In the genomic region with DNA sequence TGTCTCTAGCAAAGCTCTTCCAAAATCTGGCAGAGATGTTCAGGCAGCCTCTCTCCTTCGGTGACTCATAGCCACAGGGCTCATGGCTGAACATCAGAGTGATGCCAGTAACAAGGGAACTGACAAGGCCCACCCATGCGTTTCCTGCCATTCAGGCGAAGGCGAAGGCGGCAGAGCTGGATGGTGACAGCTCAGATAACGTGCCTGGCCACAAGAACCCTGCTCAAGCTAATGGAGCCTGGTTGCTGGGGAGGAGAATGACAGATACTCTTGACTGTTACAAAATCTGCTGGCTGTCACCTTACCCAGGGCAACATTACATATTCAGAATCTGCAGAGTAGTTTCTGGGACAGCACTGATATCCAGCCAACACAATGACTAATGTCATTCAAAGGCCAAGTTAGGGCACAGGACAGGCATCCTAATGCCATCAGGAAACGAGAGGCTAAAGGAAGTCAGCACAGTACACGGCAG, we compare ENCODE assay signal across 9 mouse cellular contexts. TPM values are rescaled to one million over a fixed set of nuclear protein-coding genes. Genes with fewer than 3 reads are reported as not detected.
DNase-seq lines count a peak whose midpoint lies in the region; ATAC-seq and TF ChIP-seq lines count a peak whose summit lies in the region.
"Had no signal": no experiment of that assay in that cellular context is flagged by ENCODE, and none has a peak within 500 bp of the region (broad histone marks: within the 10 kb centered on the region; RNA-seq: fewer than 3 reads in every experiment).

No protein-coding gene starts in this region.

- TF ChIP-seq CTCF in gastrocnemius, adult 2 months (IDR thresholded peaks at IDR 0.05), result no peak

- no peaks in the 10 kb centered on the region; the same call in 1 of the 2 replicates for H3K36me3 ChIP-seq in lung, embryonic 16.5 days (ENCODE audit: control insufficient read depth, insufficient read depth, low read length)
- H3K36me3 ChIP-seq in intestine, embryonic 15.5 days, result no peaks in the 10 kb centered on the region
- H3K36me3 ChIP-seq: midbrain, embryonic 12.5 days had no signal

- peak; percentile 67 for DNase-seq in gastrocnemius, adult 2 months
- no peak for DNase-seq in gastrocnemius, postnatal 4 days (ENCODE audit: low spot score in 2 of 2)
- peak; percentile 55 for DNase-seq in adrenal gland, postnatal 10 days
- DNase-seq in kidney, postnatal 14 days, result peak; percentile 33
- no peak for DNase-seq in testis, postnatal 14 days (ENCODE audit: low spot score)

- intact Hi-C loops in gastrocnemius, adult 2 months (cut with DNase I), result no loop called here

- 36% methylated on average over 8 of the region's 8 CpGs for WGBS in lung, embryonic 16.5 days
- 67% methylated on average over 8 of the region's 8 CpGs for WGBS in intestine, embryonic 15.5 days

- H3K4me3 ChIP-seq in gastrocnemius, adult 2 months, result no peak overlapping the region
- no peak overlapping the region for H3K4me3 ChIP-seq in lung, embryonic 16.5 days (ENCODE audit: low read length)
- no peak overlapping the region for H3K4me3 ChIP-seq in intestine, embryonic 15.5 days (replicated peaks)
- H3K4me3 ChIP-seq: midbrain, embryonic 12.5 days had no signal

- no peaks in the 10 kb centered on the region for H3K27me3 ChIP-seq in lung, embryonic 16.5 days (ENCODE audit: control insufficient read depth, insufficient read depth, low read depth, low read length)
- no peaks in the 10 kb centered on the region for H3K27me3 ChIP-seq in intestine, embryonic 15.5 days (replicated peaks)
- H3K27me3 ChIP-seq: midbrain, embryonic 12.5 days had no signal

- H3K9ac ChIP-seq in lung, embryonic 16.5 days (ENCODE audit: low read length), result no peak overlapping the region
- no peak overlapping the region for H3K9ac ChIP-seq in intestine, embryonic 15.5 days
- H3K9ac ChIP-seq: midbrain, embryonic 12.5 days had no signal

- ATAC-seq in granulocyte monocyte progenitor cell, adult 5-6 weeks (replicated peaks; ENCODE audit: poor library complexity, severe bottlenecking), result peak; percentile 17; the same call in 1 of the 2 replicates
- peak; percentile 60 for ATAC-seq in lung, embryonic 16.5 days (ENCODE audit: low read depth)
- ATAC-seq in intestine, embryonic 15.5 days, result no peak

- no peak overlapping the region for H3K4me2 ChIP-seq in lung, embryonic 16.5 days (ENCODE audit: low read depth, low read length)
- no peak overlapping the region for H3K4me2 ChIP-seq in intestine, embryonic 15.5 days (replicated peaks)
- H3K4me2 ChIP-seq: midbrain, embryonic 12.5 days had no signal

- no peaks in the 10 kb centered on the region for H3K9me3 ChIP-seq in lung, embryonic 16.5 days (ENCODE audit: control insufficient read depth, low read length)
- no peaks in the 10 kb centered on the region for H3K9me3 ChIP-seq in intestine, embryonic 15.5 days
- H3K9me3 ChIP-seq: midbrain, embryonic 12.5 days had no signal

- H3K4me1 ChIP-seq in lung, embryonic 16.5 days (replicated peaks; ENCODE audit: control insufficient read depth, insufficient read depth, low read length), result peaks cover 4% of the 10 kb centered on the region; the same call in 1 of the 2 replicates
- H3K4me1 ChIP-seq in intestine, embryonic 15.5 days (replicated peaks), result no peaks in the 10 kb centered on the region
- H3K4me1 ChIP-seq: midbrain, embryonic 12.5 days had no signal

- H3K27ac ChIP-seq in gastrocnemius, adult 2 months, result peak overlapping the region; percentile 89
- no peak overlapping the region for H3K27ac ChIP-seq in lung, embryonic 16.5 days (ENCODE audit: low read length)
- no peak overlapping the region for H3K27ac ChIP-seq in intestine, embryonic 15.5 days
- H3K27ac ChIP-seq: midbrain, embryonic 12.5 days had no signal

RNA-seq across cellular contexts. Expression of a gene that starts 11.9 kb away (rescaled TPM):
- total RNA-seq in gastrocnemius, adult 2 months (2021), result 10 to 100 TPM; 17.4 to 29.0 TPM
- 10 to 100 TPM; 16.4 to 18.5 TPM for total RNA-seq in gastrocnemius, postnatal 4 days (2021)
- total RNA-seq in adrenal gland, postnatal 10 days (2021), result 10 to 100 TPM; 49.9 to 59.8 TPM
- 17.0 and 18.5 TPM in 2 replicates for total RNA-seq in granulocyte monocyte progenitor cell, adult 5-6 weeks (2014; fragmentation: Nextera tagmentation)
- total RNA-seq in granulocyte monocyte progenitor cell, adult 5-6 weeks (2017), result 25.4 and 33.8 TPM in 2 replicates
- 15.8 and 18.6 TPM in 2 replicates for polyA plus RNA-seq in lung, embryonic 16.5 days (2015; fragmentation: Nextera tagmentation; extraction: Ambion mirVana)
- polyA plus RNA-seq in intestine, embryonic 15.5 days (2015; fragmentation: Nextera tagmentation; extraction: Ambion mirVana), result 34.8 and 39.1 TPM in 2 replicates

RNA-seq across cellular contexts. Expression of a gene that starts 12.3 kb away (rescaled TPM):
- 100 to 1,000 TPM; 110 to 122 TPM for total RNA-seq in gastrocnemius, adult 2 months (2021)
- total RNA-seq in gastrocnemius, postnatal 4 days (2021), result 10 to 100 TPM; 55.3 to 60.2 TPM
- total RNA-seq in adrenal gland, postnatal 10 days (2021), result 10 to 100 TPM; 63.0 to 64.2 TPM
- 80.2 and 102 TPM in 2 replicates for total RNA-seq in granulocyte monocyte progenitor cell, adult 5-6 weeks (2014; fragmentation: Nextera tagmentation)
- 64.0 and 91.6 TPM in 2 replicates for total RNA-seq in granulocyte monocyte progenitor cell, adult 5-6 weeks (2017)
- 76.6 and 77.1 TPM in 2 replicates for polyA plus RNA-seq in lung, embryonic 16.5 days (2015; fragmentation: Nextera tagmentation; extraction: Ambion mirVana)
- 105 and 108 TPM in 2 replicates for polyA plus RNA-seq in intestine, embryonic 15.5 days (2015; fragmentation: Nextera tagmentation; extraction: Ambion mirVana)

RNA-seq across cellular contexts. Expression of a gene that starts 44.5 kb away (rescaled TPM):
- 10 to 100 TPM in 1 of 2 experiments, 1 to 10 TPM in 1; 3.8 to 10.4 TPM for total RNA-seq in gastrocnemius, adult 2 months (2021)
- 1 to 10 TPM; 4.4 to 5.5 TPM for total RNA-seq in gastrocnemius, postnatal 4 days (2021)
- 10 to 100 TPM; 10.2 to 10.6 TPM for total RNA-seq in adrenal gland, postnatal 10 days (2021)
- total RNA-seq in granulocyte monocyte progenitor cell, adult 5-6 weeks (2014; fragmentation: Nextera tagmentation), result not detected in 2 replicates
- not detected in 2 replicates for total RNA-seq in granulocyte monocyte progenitor cell, adult 5-6 weeks (2017)
- polyA plus RNA-seq in lung, embryonic 16.5 days (2015; fragmentation: Nextera tagmentation; extraction: Ambion mirVana), result 0.15 and 0.31 TPM in 2 replicates
- polyA plus RNA-seq in intestine, embryonic 15.5 days (2015; fragmentation: Nextera tagmentation; extraction: Ambion mirVana), result 0.04 and 0.05 TPM in 2 replicates

Comparison
In these comparisons a context has a peak if more than half of its experiments do, and no peak if none do; other contexts are left out.
1. DNase-seq: peak in gastrocnemius, adult 2 months (single experiment), adrenal gland, postnatal 10 days (single experiment) and kidney, postnatal 14 days (single experiment); none in gastrocnemius, postnatal 4 days (0 of 2) and testis, postnatal 14 days (single experiment).
2. RNA of a gene that starts 44.5 kb away (total RNA-seq): 10.2 to 10.6 TPM in adrenal gland, postnatal 10 days, 3.8 to 10.4 TPM in gastrocnemius, adult 2 months and 4.4 to 5.5 TPM in gastrocnemius, postnatal 4 days; not detected in granulocyte monocyte progenitor cell, adult 5-6 weeks; every median in the first group is over 4 times any median in the second.